Mouse (Mus musculus) E14TG2a.4 (cell line): ENCODE measurements at regions not wholly inside any gene's neighbourhood (a gene's known extent, or its start where the extent isn't known, plus 50 kb on each side); places are given as distances from the start of the nearest gene placed in this dataset.

Experiments used
- CTCF ChIP-seq: conservative IDR thresholded peaks from 2 replicates; pipeline ENCODE4 v1.5.1; 2014; ENCODE audit warnings: low read length
- POU5F1 ChIP-seq: IDR thresholded peaks from 2 replicates; pipeline ENCODE4 v1.6.1; 2014; ENCODE audit warnings: low read length, borderline replicate concordance

- TF ChIP-seq CTCF (no peak), POU5F1 (no peak)
Observed at GRCm38 (mm10) chr10:99681932-99682331, 77.5 kb downstream of the Csl start.
